In genomic region chr4:155992906-155993547, GRCm38 (mm10) we compare ENCODE assay signal across 8 mouse cellular contexts. TPM values are rescaled to one million over a fixed set of nuclear protein-coding genes. Genes with fewer than 3 reads are reported as not detected.
DNase-seq lines count a peak whose midpoint lies in the region; ATAC-seq and TF ChIP-seq lines count a peak whose summit lies in the region.

No protein-coding gene starts in this region.

- TF ChIP-seq EP300 in MEL (IDR thresholded peaks at IDR 0.05; ENCODE audit: low read depth in 1 of 2, low read length in 2 of 2) = peak in 1 of 2 experiments; percentile 36; a peak in 1 of 4 replicates

- no peak for TF ChIP-seq CTCF in MEL (IDR thresholded peaks at IDR 0.05 in 2 of 3, conservative IDR thresholded peaks at IDR 0.05 in 1 of 3; ENCODE audit: control insufficient read depth in 1 of 3, insufficient read depth in 1 of 3, low read depth in 2 of 3, low read length in 3 of 3, poor library complexity in 1 of 3, severe bottlenecking in 1 of 3)
- TF ChIP-seq CTCF in lung, adult 2 months (IDR thresholded peaks at IDR 0.05; ENCODE audit: insufficient read depth, low read length) = no peak

- H3K4me1 ChIP-seq in MEL (ENCODE audit: control insufficient read depth in 1 of 2, insufficient read depth in 2 of 2, low read length in 2 of 2) = peaks cover 7 to 37% of the 10 kb centered on the region in 2 experiments
- H3K4me1 ChIP-seq in forebrain, embryonic 15.5 days = peaks cover 30% of the 10 kb centered on the region
- H3K4me1 ChIP-seq in lung, adult 2 months (ENCODE audit: control insufficient read depth, insufficient read depth, low read length) = peaks cover 8% of the 10 kb centered on the region
- peaks cover 41% of the 10 kb centered on the region for H3K4me1 ChIP-seq in neural tube, embryonic 15.5 days

- intact Hi-C loops in heart, postnatal 36 days (cut with DNase I) = loop anchor here (2.0 to 5.0 kb wide), 3 partner anchors 40 to 118 kb away; partner anchors contain the start of genes Acap3 and Pusl1

- H3K9ac ChIP-seq in MEL (ENCODE audit: control insufficient read depth, low read depth, low read length, poor library complexity, severe bottlenecking) = peak overlapping the region; percentile 99
- peak overlapping the region; percentile 88 for H3K9ac ChIP-seq in forebrain, embryonic 15.5 days (replicated peaks)
- peak overlapping the region; percentile 69 for H3K9ac ChIP-seq in neural tube, embryonic 15.5 days (replicated peaks)

- H3K36me3 ChIP-seq in MEL (ENCODE audit: control insufficient read depth in 1 of 2, insufficient read depth in 2 of 2, low read length in 2 of 2) = peaks cover 9 to 38% of the 10 kb centered on the region in 2 experiments
- H3K36me3 ChIP-seq in forebrain, embryonic 15.5 days = peaks cover 18% of the 10 kb centered on the region
- H3K36me3 ChIP-seq in neural tube, embryonic 15.5 days = peaks cover 18% of the 10 kb centered on the region

- H3K27ac ChIP-seq in MEL (ENCODE audit: control insufficient read depth, low read depth, low read length) = peak overlapping the region; percentile 97
- peak overlapping the region; percentile 98 for H3K27ac ChIP-seq in forebrain, embryonic 15.5 days (replicated peaks)
- H3K27ac ChIP-seq in neural tube, embryonic 15.5 days (replicated peaks) = peak overlapping the region; percentile 99

- H3K4me2 ChIP-seq in forebrain, embryonic 15.5 days (replicated peaks) = peak overlapping the region; percentile 71
- peak overlapping the region; percentile 77 for H3K4me2 ChIP-seq in neural tube, embryonic 15.5 days

- TF ChIP-seq POLR2A in MEL (IDR thresholded peaks at IDR 0.05; ENCODE audit: control insufficient read depth in 1 of 2, insufficient read depth in 1 of 2, low read depth in 1 of 2, low read length in 2 of 2, poor library complexity in 1 of 2) = peak; percentile 68 to 91; a peak in 3 of 4 replicates
- TF ChIP-seq POLR2A in lung, adult 2 months (IDR thresholded peaks at IDR 0.05; ENCODE audit: borderline replicate concordance, extremely low read depth, low read depth, low read length) = peak; percentile 44; the same call in 1 of the 2 replicates

- no peaks in the 10 kb centered on the region for H3K9me3 ChIP-seq in MEL (replicated peaks; ENCODE audit: insufficient read depth, low read length)
- H3K9me3 ChIP-seq in forebrain, embryonic 15.5 days = no peaks in the 10 kb centered on the region
- no peaks in the 10 kb centered on the region for H3K9me3 ChIP-seq in neural tube, embryonic 15.5 days (replicated peaks)

- peaks cover 52% of the 10 kb centered on the region for H3K79me2 ChIP-seq in MEL (ENCODE audit: control insufficient read depth, insufficient read depth, low read length, poor library complexity)

- peak; percentile 97 for DNase-seq in MEL (ENCODE audit: low read depth, low spot score)
- DNase-seq in cerebellum, adult 11-12 months = peak; percentile 98
- peak; percentile 99 to 100 for DNase-seq in heart, postnatal 36 days
- DNase-seq in layer of hippocampus, adult 18-20 months (ENCODE audit: low spot score in 2 of 2) = peak; percentile 93 to 99
- DNase-seq in lung, adult 2 months = peak; percentile 99
- peak; percentile 95 to 96 for DNase-seq in thymus, postnatal 10 days (ENCODE audit: low spot score in 2 of 2)

- H3K4me3 ChIP-seq in MEL (ENCODE audit: control insufficient read depth in 1 of 2, insufficient read depth in 1 of 2, low read depth in 2 of 2, low read length in 2 of 2) = peak overlapping the region; percentile 81 to 98
- H3K4me3 ChIP-seq in forebrain, embryonic 15.5 days = peak overlapping the region; percentile 97
- peak overlapping the region; percentile 67 for H3K4me3 ChIP-seq in lung, adult 2 months (replicated peaks; ENCODE audit: extremely low read depth, low read depth, low read length)
- H3K4me3 ChIP-seq in neural tube, embryonic 15.5 days (replicated peaks) = peak overlapping the region; percentile 70

- WGBS in forebrain, embryonic 15.5 days = under 1% methylated on average over 70 of the region's 70 CpGs
- WGBS in lung, adult 2 months = under 1% methylated on average over 70 of the region's 70 CpGs
- WGBS in neural tube, embryonic 15.5 days = under 1% methylated on average over 69 of the region's 70 CpGs

- peak; percentile 87 for ATAC-seq in forebrain, embryonic 15.5 days (replicated peaks)
- ATAC-seq in neural tube, embryonic 15.5 days (ENCODE audit: low FRiP score) = peak; percentile 87

- no peak for TF ChIP-seq RAD21 in MEL (IDR thresholded peaks at IDR 0.05; ENCODE audit: low read depth, low read length)

- H3K27me3 ChIP-seq in MEL (ENCODE audit: control insufficient read depth in 1 of 2, insufficient read depth in 2 of 2, low read length in 2 of 2) = no peaks in the 10 kb centered on the region
- H3K27me3 ChIP-seq in forebrain, embryonic 15.5 days = no peaks in the 10 kb centered on the region
- H3K27me3 ChIP-seq in neural tube, embryonic 15.5 days (replicated peaks) = no peaks in the 10 kb centered on the region

TF ChIP-seq in MEL, 35 proteins besides CTCF, POLR2A, EP300 and RAD21 (continues in another document):
- TF ChIP-seq RCOR1 (IDR thresholded peaks at IDR 0.05; ENCODE audit: low read depth, low read length) (peak; percentile 18; the same call in 1 of the 2 replicates), KAT2A (conservative IDR thresholded peaks at IDR 0.05; ENCODE audit: low read depth, low read length) (peak; percentile 85), HCFC1 (IDR thresholded peaks at IDR 0.05; ENCODE audit: low read depth, low read length) (peak; percentile 94), MAX (IDR thresholded peaks at IDR 0.05; ENCODE audit: low read length) (peak; percentile 94), UBTF (IDR thresholded peaks at IDR 0.05; ENCODE audit: borderline replicate concordance, insufficient read depth, low read depth, low read length) (0 out of 2 replicates have a peak, but pooled peaks have one; percentile 58), USF2 (IDR thresholded peaks at IDR 0.05; ENCODE audit: borderline replicate concordance in 1 of 2, insufficient read depth in 1 of 2, low read depth in 1 of 2, low read length in 2 of 2) (peak; percentile 87 to 94), ZMIZ1 (IDR thresholded peaks at IDR 0.05; ENCODE audit: low read depth, low read length) (0 out of 2 replicates have a peak, but pooled peaks have one; percentile 17), TCF12 (IDR thresholded peaks at IDR 0.05; ENCODE audit: low read depth, low read length) (peak; percentile 59), ZC3H11A (IDR thresholded peaks at IDR 0.05; ENCODE audit: low read depth, low read length) (no peak), BHLHE40 (IDR thresholded peaks at IDR 0.05; ENCODE audit: borderline replicate concordance, low read depth, low read length) (no peak), USF1 (IDR thresholded peaks at IDR 0.05; ENCODE audit: low read depth, low read length) (peak; percentile 99)

RNA-seq across cellular contexts. Expression of gene Sdf4, which starts 0.4 kb away (rescaled TPM):
- total RNA-seq in MEL (2012; rRNA removed) = 111 and 114 TPM in 2 replicates
- polyA plus RNA-seq in MEL (2012; ENCODE audit: insufficient read depth in 1 of 2, insufficient read length in 2 of 2, low read depth in 1 of 2, low replicate concordance in 2 of 2, missing spikeins in 1 of 2) = 100 to 1,000 TPM in 1 of 2 experiments, not detected in 1; 117 TPM
- 114 and 117 TPM in 2 replicates for polyA plus RNA-seq in forebrain, embryonic 15.5 days (2015; fragmentation: Nextera tagmentation; extraction: Ambion mirVana)
- total RNA-seq in heart, postnatal 36 days (2021) = 10 to 100 TPM; 77.9 to 89.1 TPM
- total RNA-seq in layer of hippocampus, adult 18-20 months (2021) = 100 to 1,000 TPM; 202 to 203 TPM
- 54.3 and 63.6 TPM in 2 replicates for polyA plus RNA-seq in lung, adult 2 months (2012; rRNA removed)
- polyA plus RNA-seq in neural tube, embryonic 15.5 days (2015; fragmentation: Nextera tagmentation; extraction: Ambion mirVana) = 118 and 137 TPM in 2 replicates

RNA-seq across cellular contexts. Expression of gene B3galt6, which starts 0.6 kb away (rescaled TPM):
- 6.6 and 9.1 TPM in 2 replicates for total RNA-seq in MEL (2012; rRNA removed)
- polyA plus RNA-seq in MEL (2012; ENCODE audit: insufficient read depth in 1 of 2, insufficient read length in 2 of 2, low read depth in 1 of 2, low replicate concordance in 2 of 2, missing spikeins in 1 of 2) = 1 to 10 TPM in 1 of 2 experiments, not detected in 1; 3.8 TPM
- polyA plus RNA-seq in forebrain, embryonic 15.5 days (2015; fragmentation: Nextera tagmentation; extraction: Ambion mirVana) = 27.8 and 30.2 TPM in 2 replicates
- 1 to 10 TPM; 2.2 to 2.4 TPM for total RNA-seq in heart, postnatal 36 days (2021)
- total RNA-seq in layer of hippocampus, adult 18-20 months (2021) = 10 to 100 TPM in 1 of 2 experiments, 1 to 10 TPM in 1; 9.3 to 10.3 TPM
- polyA plus RNA-seq in lung, adult 2 months (2012; rRNA removed) = 6.1 and 7.4 TPM in 2 replicates
- 31.9 and 35.6 TPM in 2 replicates for polyA plus RNA-seq in neural tube, embryonic 15.5 days (2015; fragmentation: Nextera tagmentation; extraction: Ambion mirVana)

RNA-seq across cellular contexts. Expression of gene Tnfrsf4, which starts 20.6 kb away (rescaled TPM):
- total RNA-seq in MEL (2012; rRNA removed) = 1.6 and 1.7 TPM in 2 replicates
- polyA plus RNA-seq in MEL (2012; ENCODE audit: insufficient read depth in 1 of 2, insufficient read length in 2 of 2, low read depth in 1 of 2, low replicate concordance in 2 of 2, missing spikeins in 1 of 2) = 1 to 10 TPM in 1 of 2 experiments, not detected in 1; 2.7 TPM
- polyA plus RNA-seq in forebrain, embryonic 15.5 days (2015; fragmentation: Nextera tagmentation; extraction: Ambion mirVana) = 0.83 and 0.95 TPM in 2 replicates
- under 1 TPM; 0.27 to 0.39 TPM for total RNA-seq in heart, postnatal 36 days (2021)
- 1 to 10 TPM in 1 of 2 experiments, under 1 TPM in 1; 0.94 to 1.4 TPM for total RNA-seq in layer of hippocampus, adult 18-20 months (2021)
- polyA plus RNA-seq in lung, adult 2 months (2012; rRNA removed) = 5.4 and 7.3 TPM in 2 replicates
- polyA plus RNA-seq in neural tube, embryonic 15.5 days (2015; fragmentation: Nextera tagmentation; extraction: Ambion mirVana) = 0.19 and 0.89 TPM in 2 replicates

RNA-seq across cellular contexts. Expression of gene C1qtnf12, which starts 30.9 kb away (rescaled TPM):
- total RNA-seq in MEL (2012; rRNA removed) = 1.2 and 1.8 TPM in 2 replicates
- polyA plus RNA-seq in MEL (2012; ENCODE audit: insufficient read depth in 1 of 2, insufficient read length in 2 of 2, low read depth in 1 of 2, low replicate concordance in 2 of 2, missing spikeins in 1 of 2) = 1 to 10 TPM in 1 of 2 experiments, not detected in 1; 2.9 TPM
- polyA plus RNA-seq in forebrain, embryonic 15.5 days (2015; fragmentation: Nextera tagmentation; extraction: Ambion mirVana) = 7.4 and 9.0 TPM in 2 replicates
- total RNA-seq in heart, postnatal 36 days (2021) = 10 to 100 TPM; 15.6 to 16.0 TPM
- 10 to 100 TPM; 15.7 to 16.8 TPM for total RNA-seq in layer of hippocampus, adult 18-20 months (2021)
- polyA plus RNA-seq in lung, adult 2 months (2012; rRNA removed) = 22.1 and 23.1 TPM in 2 replicates
- 15.3 and 17.2 TPM in 2 replicates for polyA plus RNA-seq in neural tube, embryonic 15.5 days (2015; fragmentation: Nextera tagmentation; extraction: Ambion mirVana)

RNA-seq across cellular contexts. Expression of gene Tnfrsf18, which starts 32.9 kb away (rescaled TPM):
- total RNA-seq in MEL (2012; rRNA removed) = 13.6 and 16.2 TPM in 2 replicates
- polyA plus RNA-seq in MEL (2012; ENCODE audit: insufficient read depth in 1 of 2, insufficient read length in 2 of 2, low read depth in 1 of 2, low replicate concordance in 2 of 2, missing spikeins in 1 of 2) = 1 to 10 TPM in 1 of 2 experiments, not detected in 1; 9.3 TPM
- polyA plus RNA-seq in forebrain, embryonic 15.5 days (2015; fragmentation: Nextera tagmentation; extraction: Ambion mirVana) = 0.66 and 1.5 TPM in 2 replicates
- not detected for total RNA-seq in heart, postnatal 36 days (2021)
- total RNA-seq in layer of hippocampus, adult 18-20 months (2021) = not detected
- polyA plus RNA-seq in lung, adult 2 months (2012; rRNA removed) = 4.3 and 5.2 TPM in 2 replicates
- 1.8 and 3.3 TPM in 2 replicates for polyA plus RNA-seq in neural tube, embryonic 15.5 days (2015; fragmentation: Nextera tagmentation; extraction: Ambion mirVana)

Comparison
In these comparisons a context has a peak if more than half of its experiments do, and no peak if none do; other contexts are left out.
1. Peak in every context shown above with its lines: DNase-seq, ATAC-seq, H3K4me3 ChIP-seq and H3K27ac ChIP-seq.